Mouse (Mus musculus) inflammation-experienced regulatory T-cells, adult 6 months (primary cell): ENCODE results near the gene Mest. TPM values are rescaled to one million over a fixed set of nuclear protein-coding genes. Genes with fewer than 3 reads are reported as not detected.
A peak's percentile ranks its signal among the peaks of the same experiment; 100 is the strongest.

Experiments
- ATAC-seq: one replicate; pipeline ENCODE4 v1.8.0; 2017
- polyA plus RNA-seq, 3 experiments: library from polyadenylated mRNA; unstranded; fragments of 100-300 nt; shearing (Covaris generic); gene quantifications; one replicate each; pipeline ENCODE4 v1.2.1; 2017

Gene Mest
- polyA plus RNA-seq: 1 to 10 TPM in 2 of 3 experiments, under 1 TPM in 1; 0.82 to 1.7 (median 1.5) TPM

GRCm38 (mm10) chr6:30723331-30723730 is at the start of gene Mest:
Mest (plus strand) TSS chr6:30723547.
- no peak for ATAC-seq

GRCm38 (mm10) chr6:30673764-30674561 is 49.4 kb upstream of the Mest start:
- ATAC-seq: no peak

DNA sequence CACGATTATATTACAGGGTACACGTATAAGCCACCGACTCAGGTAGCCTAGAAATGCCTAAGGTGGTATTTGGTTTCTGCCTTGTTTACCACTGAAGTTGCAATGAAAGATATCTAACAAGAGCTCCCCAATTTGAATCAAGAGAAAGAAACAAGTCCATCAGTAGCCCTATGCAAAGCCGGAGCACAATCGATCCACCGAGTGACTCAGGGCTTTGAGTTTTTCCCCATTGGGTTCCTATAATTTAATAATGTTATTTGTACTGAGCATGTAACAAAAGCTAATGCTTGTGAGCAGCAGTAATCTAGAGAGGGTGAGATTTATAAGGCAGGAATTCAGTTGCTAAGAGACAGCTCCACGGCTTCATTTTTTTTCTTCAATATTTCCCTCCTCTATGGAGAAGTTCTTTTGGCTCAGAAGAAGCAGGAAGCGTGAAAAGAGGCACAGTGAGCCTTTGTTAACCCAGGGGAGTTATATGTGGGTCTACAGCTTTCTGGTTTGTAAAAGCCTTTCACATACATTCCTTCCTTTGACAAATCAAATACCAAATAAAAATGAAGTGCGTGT is 48.5 kb upstream of the Mest start:
- no peak for ATAC-seq

DNA sequence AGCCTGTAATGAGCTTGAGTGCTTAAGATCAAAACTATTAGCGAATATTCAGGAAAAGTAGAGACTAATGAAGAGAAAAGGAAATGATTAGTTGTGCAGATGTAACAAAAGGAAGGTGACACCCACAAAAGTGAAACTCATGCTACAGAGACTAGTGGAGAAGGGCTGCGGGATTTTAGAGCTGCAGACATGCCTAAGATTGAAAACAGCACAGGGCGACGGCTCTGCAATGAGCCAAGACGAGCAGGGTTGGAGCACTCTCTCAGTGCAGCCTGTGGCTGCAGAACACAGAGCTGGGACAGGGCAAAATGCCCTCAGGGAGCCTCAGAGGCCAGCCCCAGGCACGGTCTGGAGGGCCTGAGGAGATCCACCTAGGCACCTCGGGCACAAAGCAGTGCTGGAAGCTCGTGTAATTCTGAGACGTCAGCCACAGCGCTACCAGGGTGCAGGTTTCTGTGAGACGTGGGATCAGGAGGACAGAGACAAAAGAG is 48.0 kb upstream of the Mest start:
- ATAC-seq: no peak

- no peak for ATAC-seq
Observed at GRCm38 (mm10) chr6:30676506-30676905, 46.8 kb upstream of the Mest start.

DNA sequence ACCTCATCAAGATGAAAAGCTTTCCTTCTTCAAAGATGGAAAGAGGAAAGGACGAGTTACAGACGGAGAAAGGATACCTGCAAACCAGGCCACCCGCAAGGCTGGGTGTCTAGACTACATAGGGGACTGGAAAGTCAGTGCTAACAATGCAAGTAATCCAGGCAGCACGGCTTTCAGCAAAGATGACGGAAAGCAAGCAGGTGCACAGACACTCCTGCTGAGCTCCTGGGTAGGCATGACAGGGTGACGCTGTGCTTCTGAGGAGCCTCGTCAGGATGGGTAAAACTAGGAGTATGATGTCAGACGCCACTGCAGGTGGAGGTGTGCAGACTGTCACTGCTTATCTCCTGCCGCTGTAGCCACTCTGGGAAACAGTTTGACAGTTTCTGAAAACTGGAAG is 45.8 kb upstream of the Mest start:
- no peak for ATAC-seq

- ATAC-seq: no peak
Observed at GRCm38 (mm10) chr6:30678482-30678881, 44.9 kb upstream of the Mest start.

GRCm38 (mm10) chr6:30679567-30679966 is 43.8 kb upstream of the Mest start:
- no peak for ATAC-seq

DNA sequence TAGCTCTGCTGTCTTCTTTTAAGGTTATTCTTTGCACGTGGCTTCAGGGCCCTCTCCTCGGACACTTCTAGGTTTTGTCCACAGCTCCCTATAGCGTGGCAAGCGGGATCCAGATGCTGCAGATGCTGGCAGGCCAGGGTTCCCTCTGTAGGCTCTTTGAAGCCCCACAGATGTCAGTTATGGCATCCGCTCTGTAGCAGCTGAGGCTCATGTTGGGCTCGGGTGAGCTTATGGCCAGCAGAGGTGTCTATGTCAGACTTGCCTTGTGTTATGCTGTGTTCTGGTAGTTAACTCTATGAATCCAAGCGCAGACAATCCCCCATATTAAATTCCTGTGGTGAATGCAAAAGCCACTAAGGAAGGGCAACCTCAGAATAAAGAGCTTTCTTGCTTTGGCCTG is 42.9 kb upstream of the Mest start:
- no peak for ATAC-seq

DNA sequence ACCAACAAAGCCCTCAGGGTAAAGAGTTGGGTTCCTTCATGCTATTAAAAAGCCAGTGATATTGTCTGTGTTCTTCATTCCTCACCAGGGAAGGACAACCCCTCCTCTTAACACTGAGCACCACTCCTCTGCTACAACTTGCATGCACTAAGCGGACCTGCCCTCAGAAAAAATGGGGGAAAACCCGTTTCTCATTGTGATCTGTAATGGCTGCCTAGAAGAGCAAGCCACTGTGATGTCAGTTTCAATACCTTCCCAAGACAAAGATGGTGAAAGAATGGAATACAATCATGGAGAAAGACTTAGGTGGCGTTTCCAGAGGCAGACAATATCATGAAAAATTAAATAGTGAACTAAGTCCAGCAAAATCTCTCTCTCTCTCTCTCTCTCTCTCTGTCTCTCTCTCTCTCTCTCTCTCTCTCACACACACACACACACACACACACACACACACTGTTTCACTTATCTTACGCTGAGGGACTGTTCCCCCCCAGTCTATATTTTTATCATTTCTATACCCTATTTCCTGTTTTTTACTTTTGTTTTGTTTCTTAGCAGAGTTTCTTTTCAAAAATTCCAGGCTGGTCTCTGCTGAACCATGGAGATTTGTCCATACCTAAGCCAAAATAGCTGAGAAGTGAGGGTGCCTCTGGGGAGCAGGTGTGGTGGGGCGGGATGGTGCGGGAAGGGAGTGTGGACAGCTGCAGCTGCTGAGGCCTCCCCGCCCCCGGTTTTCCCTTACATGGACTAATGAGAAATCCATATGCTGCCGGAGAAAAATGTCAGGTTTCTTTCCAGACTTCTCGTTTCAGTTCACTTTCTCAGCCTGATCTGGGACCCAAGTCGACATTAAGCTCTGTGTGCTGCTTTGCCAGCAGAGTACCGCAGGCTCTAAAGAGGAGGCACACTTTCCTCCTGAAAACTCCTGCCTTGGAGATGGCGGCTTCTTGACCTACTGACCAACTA is 41.1 kb upstream of the Mest start:
- no peak for ATAC-seq

DNA sequence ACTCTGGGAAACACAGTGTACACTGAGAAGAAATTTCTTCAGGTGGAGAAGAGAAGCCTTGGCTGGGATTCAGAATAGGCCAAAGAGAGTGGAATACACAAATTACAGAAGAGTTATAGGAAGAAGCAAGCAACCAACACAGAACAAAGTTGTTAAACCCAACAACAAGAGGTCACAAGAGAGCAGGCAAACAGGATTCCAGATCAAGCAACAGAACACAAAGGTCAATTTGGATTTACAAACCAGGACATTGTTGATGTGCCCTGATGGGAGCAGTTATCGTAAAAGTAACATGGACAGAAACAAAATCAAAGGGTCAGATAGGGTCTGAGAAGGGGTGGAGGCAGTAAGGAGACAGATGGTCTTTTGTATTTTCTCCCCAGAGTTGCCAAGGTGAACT is 38.8 kb upstream of the Mest start:
- ATAC-seq: no peak

- ATAC-seq: no peak
Observed at GRCm38 (mm10) chr6:30687198-30687597, 36.1 kb upstream of the Mest start.

- no peak for ATAC-seq
Observed at GRCm38 (mm10) chr6:30692826-30693225, 30.5 kb upstream of the Mest start.

DNA sequence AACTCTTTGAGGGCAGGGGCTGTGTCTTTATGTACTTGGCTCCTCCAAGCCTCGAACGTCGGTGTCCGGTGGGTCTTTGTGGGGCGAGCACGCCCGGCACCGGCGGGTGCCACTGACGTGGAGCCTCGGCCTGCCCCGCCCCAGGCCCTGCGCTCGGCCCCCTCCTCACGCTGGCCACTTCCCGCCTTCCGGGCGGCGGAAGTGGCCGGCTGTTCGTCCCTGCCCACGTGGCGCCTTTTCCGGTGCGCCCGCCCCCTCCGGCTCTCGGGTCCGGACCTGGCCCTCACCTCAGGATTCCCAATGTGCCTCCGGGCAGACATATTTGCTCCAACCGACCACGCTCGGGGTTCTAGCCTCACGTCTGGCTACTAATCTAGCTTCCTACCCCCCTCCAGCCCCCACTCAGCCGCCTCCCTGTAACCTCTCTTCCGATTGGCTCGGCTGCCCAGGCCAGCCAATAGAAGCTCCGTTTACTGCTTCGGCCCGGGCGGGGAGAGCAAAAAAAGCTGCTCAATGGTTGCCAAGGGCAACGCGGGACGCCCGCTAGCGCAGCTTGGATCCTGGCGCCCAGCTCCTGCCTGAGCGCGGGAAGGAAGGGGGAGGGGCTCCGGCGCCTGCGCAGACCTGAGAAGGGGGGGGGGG is 29.9 kb upstream of the Mest start, which contains the start of gene Cep41:
Gene Cep41 (minus strand): TSS at position 400 of the 642 bp plus-strand sequence.
- ATAC-seq: peak; percentile 90

GRCm38 (mm10) chr6:30694209-30694608 is 29.1 kb upstream of the Mest start:
- ATAC-seq: no peak

- no peak for ATAC-seq
Observed at GRCm38 (mm10) chr6:30695124-30695523, 28.2 kb upstream of the Mest start.

DNA sequence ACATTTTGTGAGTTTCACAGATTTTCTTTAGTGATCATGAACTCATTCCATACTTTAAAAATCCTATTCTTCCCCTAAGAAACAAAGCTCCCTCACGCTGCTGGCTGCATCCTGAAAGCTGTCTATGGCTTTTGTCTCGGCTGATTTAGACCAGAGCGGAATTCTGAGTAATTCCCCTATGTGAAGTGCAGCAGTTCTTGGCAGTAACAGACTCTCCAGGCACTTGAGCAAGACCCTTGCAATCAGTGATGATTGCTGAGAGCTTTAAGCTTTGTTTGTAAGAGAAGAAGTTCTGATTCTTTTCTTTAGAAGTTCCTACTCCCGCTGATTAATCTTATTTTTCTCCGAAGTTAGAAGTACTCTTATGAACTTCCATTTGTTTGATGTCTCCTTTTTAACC is 25.9 kb upstream of the Mest start:
- ATAC-seq: no peak

GRCm38 (mm10) chr6:30698036-30698435 is 25.3 kb upstream of the Mest start:
- ATAC-seq: no peak

DNA sequence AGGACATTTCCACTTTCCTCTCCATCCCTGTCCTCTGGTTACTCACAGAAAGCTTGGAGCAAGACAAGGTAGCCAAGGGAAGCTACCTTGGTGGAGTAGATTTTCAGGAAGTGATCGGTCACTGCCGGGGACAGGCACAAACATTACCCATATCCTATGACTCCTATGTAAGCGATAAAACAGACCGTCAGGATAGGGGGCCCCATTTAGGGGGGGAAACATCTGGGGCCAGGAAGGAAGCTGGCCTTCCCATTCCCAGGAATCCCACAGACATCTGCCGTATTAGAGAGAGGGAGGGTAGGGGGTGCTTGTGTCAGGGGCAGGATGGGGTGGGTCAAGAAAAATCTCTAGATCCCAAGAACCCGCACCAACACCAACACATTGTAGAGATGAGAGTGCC is 23.2 kb upstream of the Mest start:
- ATAC-seq: no peak

- no peak for ATAC-seq
Observed at GRCm38 (mm10) chr6:30702881-30703280, 20.5 kb upstream of the Mest start.

DNA sequence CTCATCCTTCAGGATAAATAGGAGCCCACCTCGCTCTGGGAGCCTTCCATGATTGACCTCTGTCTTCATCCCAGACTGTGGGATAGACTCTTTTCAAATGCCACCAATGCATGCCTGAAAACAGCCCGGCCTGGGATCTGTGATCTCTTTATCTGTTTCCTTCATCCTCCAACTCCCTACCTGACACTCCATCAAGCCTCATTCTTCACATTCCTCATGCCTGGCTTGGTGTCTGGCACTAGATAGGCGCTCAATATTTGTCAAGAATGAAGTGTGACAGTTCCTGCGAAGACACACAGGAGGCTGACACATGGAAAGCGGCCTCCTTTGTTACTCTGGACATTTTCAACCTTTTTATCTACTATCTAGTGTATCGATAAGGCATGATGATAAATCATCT is 19.9 kb upstream of the Mest start:
- ATAC-seq: no peak

DNA sequence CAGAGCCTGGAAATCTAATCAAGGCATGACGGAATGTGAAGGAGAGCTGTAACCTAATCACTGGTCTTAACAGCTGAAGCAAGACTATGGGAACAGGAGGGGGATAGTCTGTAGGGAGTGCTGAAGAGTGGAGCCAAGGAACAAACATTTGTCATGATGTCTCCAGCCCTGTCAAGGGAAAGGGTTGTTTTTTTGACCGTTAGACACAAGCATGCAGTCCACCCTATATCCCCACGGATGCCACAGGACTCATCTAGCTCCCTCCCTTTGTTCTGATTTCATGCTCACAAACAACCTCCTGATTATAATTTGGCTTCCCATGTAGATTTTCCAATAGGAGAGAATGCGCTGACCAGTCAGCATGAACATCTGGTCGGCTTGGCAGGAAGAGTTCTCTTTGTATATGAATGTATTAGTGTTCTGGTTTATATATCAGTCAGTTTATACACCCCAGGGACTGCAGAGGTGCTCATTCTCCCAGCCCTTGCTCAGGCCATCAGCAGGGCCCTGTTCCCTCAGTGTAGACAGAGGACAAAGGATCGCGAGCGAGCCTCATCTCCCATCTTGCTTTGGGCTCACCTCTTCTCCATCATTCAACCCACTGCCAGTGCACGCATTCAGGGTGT is 19.3 kb upstream of the Mest start:
- ATAC-seq: no peak
